Mouse (Mus musculus) bone marrow macrophage, adult 2 months (primary cell): Measurements from ENCODE around the gene Git1.

Experiments
- CTCF ChIP-seq: IDR thresholded peaks from 2 replicates; pipeline ENCODE4 v1.5.1; 2012; ENCODE audit warnings: low read depth, mild to moderate bottlenecking, low read length, moderate library complexity
- POLR2A ChIP-seq: IDR thresholded peaks from 2 replicates; pipeline ENCODE4 v1.6.1; 2012; ENCODE audit warnings: mild to moderate bottlenecking, low read depth, low read length, borderline replicate concordance

DNA sequence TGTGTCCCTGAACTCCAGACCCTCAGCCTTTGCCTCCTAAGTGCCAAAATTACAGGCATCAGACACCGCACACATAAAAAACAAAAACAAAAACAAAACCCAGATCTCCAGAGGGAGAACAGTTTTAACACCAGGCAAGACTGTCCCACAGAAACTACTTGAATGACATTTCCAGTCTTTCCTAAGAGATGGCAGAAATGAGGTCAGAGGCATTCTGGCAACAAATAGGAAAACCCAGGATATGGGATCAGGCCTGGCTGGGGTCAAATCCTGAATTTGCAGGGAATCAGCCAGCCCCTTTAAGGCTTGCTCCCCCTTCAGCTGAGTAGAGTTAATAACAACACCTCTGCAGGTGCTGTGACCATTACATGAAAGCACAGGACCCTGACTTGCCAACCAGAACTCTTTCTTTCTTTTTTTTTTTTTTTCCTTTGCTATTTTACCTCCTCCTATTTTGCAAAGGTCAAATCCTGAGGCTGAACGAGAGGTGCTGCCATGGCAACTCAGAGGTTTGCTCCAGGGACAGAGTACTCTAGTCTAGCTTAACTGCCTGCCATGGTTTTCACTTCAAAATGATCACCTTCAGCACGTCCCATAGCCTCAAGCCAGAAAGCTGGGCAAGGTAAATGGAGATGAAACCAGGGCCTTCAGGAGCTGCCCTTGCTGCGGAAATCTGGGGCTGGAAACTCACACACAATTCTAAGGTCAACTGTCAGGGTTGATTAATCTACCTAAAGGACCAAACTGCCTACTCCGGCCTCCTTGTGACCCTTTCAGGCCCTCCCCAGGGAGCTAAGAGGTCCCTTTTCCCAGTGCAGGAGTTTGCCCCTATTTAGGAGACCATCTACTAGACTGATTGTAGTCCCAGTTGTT lies 23.4 kb downstream of the Git1 start:
- TF ChIP-seq POLR2A (no peak), CTCF (no peak)
